Mouse (Mus musculus): ENCODE data around the gene Pank3.

Gene Pank3

DNA sequence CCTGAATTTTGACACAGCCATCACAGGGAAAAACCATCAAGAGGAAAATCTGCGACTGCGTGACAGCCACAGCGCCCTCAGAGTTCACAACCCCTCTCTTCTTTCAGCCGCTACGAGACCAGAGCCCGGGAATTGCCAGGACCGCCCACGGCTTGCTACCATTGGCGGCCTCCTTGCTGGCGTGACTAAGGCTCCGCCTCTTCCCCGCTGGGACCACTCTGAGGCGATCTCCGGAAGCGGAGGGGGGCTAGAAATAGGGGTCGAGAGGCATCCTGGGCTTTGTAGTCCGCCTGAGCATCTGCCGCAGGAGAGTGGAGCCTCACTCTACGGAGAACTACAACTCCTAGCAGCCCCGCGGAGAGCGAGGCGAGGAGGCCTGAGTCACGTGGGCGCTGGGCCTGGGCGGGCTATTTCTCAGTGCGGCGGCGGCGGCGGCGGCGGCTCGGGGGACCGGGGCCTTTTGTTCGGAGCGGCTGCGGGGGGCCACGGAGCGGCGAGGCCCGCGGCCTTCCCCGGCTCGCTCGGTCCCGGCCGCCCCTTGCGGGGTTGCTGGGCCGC lies at the start of gene Pank3:
Gene Pank3, plus strand, starts transcription at position 297 of the 558 bp plus-strand sequence.
- peak; percentile 99 for DNase-seq

DNA sequence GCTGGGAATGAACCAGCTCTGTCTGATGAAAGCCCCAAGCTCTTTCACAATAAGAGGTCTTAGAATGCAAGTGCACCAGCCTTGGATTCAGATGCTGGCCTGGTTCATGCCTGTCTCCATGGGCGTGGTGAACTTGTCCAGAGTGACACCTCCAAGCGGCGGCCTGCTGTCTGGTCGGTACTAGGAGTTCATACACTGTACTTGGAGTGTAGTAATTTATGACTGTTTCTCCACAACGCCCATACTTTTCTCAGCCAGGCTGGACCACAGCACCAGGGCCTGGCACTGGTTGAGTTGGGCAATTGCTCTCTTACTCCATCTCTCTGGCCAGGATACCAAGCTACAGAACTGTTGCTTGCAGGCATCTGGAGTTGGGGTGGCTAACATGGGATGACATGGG lies 45.4 kb upstream of the Pank3 start:
- DNase-seq = no peak

DNA sequence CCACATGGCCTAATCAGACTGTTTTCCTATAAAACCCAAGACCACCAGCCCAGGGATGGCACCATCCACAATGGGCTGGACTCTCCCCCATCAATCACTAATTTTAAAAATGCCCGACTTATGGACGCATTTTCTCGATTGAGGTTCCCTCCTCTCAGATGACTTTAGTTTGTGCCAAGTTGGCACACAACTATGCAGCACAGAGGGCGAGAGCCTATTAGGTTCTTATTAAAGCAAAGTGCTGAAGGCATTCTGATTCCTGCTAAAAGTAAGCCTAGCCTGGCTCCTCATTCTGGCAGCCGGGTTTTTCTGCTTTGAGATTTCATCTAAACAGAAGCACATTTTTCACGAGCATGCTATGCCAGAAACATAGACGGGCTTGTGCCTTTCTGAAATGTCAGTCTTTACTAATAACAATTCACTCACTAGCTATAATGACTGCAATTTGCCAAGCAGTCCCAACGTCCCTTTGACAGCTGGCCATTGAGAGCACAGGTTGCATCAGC lies 42.9 kb upstream of the Pank3 start:
- DNase-seq = no peak

DNA sequence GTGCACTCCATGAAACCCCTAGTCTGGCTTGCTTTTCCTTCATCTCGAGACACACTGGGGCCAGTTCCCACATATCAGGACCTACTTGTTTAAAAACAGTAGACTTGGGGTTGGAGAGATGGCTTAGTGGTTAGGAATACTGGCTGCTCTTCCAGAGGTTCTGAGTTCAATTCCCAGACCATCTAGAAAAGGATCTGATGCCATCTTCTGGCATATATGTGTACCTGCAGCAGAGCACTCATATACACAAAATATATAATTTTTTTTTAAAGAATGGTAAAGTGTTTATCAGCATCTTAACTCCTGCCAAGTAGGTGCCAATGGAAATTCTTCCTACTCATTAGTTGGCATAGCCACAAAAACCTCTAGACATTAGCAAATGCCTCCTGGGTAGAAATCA lies 41.1 kb upstream of the Pank3 start:
- no peak for DNase-seq

DNA sequence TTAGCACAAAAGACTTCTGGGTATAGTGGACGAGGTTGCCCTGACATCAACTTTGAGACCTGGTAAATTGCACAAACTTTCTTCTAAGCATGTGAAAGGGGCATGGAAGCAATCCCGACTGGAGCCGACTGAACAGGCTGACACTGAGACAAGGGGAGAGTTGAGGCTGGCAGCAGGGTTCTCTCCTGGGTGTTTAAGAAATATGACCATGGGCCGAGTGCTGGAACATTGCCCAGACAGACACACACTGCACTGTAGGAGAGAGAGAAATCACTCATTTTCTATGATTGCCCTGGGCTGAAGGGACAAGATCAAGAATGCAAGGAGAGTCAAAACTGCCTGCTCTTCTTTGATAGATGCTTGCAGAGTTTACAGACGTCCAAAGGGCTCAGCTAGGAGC lies 40.1 kb upstream of the Pank3 start:
- no peak for DNase-seq

DNA sequence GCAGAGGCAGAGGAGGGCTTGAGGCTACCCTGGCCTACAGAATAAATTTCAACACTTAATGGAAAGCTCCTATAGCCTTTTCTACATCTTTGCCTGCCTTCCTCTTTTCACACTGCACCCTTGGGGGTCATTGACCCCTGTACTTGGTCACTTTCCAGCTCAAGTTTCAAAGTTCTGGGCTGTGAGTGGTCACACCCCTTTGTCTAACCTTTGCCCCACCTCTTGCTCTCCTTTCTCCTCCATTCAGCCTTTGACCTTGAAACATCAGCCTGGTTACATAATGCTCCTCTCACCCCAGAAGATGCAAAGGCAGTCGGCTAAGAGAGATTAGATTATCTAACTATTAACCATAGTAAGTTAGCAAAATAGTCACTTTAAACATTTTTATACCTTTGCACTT lies 36.9 kb upstream of the Pank3 start:
- DNase-seq = no peak

DNA sequence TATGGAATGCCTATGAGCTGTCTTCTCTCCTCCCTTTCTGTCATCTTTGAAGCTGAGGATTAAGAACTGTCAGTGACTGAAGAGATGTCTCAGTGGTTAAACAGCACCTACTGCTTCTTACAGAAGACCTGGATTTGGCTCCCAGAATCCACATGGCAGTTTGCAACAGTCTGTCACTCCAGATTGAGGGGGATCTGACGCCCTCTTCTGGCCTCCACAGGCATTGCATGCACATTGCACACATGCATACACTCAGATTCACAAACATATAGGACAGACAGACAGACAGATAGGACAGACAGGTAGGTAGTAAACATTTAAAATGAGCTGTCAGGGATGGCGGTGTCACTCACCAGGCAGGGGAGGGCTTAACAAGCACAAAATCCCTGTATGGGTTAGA lies 32.5 kb upstream of the Pank3 start:
- DNase-seq = no peak

DNA sequence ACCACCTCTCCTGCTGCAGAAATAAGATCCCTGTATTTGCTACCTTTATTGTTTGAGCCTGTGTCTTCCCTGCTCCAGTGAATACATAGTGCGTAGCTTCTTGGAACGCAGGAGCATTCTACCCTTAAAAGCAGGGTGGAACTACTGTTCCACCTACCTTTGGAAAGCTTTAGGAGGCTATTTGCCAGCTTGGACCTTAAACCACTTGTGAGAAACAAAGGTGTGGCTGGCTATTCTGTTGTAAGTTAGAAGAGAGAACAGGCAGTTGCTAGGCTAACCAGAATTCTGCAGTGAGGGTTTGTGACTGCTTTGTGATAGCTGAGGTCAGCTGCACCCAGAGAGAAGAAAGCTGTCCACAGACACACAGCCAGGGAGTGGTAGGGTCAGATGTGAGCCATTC lies 32.0 kb upstream of the Pank3 start:
- DNase-seq = no peak

DNA sequence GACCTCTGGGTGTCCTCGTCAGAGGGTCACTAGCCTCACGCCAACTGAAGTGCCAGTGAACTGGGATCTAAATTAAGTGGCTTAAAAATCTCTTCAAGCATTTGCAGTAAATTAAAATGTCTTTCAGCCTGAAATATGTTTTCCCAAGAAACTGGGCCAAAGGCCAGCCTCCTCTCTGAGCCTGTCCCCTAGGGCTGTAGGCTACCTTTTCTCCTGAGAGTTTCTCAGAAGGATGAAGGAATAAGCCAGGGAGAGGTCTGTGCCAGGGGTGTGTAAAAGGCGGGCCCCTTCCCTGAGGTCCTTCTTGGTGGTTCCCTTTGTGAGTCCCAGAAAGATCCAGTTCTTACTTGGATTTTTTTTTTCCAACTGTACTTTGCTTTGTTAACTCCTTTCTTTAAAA lies 31.2 kb upstream of the Pank3 start:
- no peak for DNase-seq

DNA sequence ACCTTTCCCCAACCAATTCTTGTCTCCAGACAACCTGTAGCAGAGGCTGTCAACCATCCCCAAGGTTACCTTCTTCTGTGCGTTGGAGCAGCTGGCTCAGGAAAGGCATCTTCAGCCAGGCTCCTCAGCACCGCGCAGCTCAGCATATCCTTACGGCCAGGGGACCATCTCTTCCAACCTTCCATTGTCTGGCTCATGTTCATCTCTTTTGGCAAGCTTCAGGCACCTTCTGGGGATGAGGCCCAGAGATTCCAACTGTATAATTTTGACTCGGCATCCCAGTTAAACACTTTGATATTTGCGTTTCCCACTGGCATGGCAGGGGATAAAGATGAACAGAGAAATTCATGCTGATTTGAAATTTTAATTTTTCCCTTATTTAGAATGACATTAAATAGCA lies 25.7 kb upstream of the Pank3 start:
- no peak for DNase-seq

DNA sequence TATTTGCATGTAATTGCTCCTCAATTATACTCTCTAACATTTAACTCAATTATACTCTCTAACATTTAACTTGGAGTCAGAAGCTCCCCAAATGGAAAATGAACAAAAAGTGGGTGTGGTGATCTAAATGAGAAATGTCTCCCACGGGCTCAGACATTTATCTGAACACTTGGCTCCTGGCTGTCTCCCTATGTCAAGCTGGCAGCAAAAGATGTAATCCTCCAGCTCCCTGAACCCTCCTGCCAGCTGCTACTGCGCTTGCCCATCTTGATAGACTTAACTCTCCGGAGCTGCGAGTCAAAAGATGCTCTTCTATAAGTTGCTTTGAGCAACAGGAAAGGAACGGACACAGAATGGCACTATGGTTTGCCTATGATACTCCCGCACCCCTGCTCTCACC lies 24.7 kb upstream of the Pank3 start:
- no peak for DNase-seq

DNA sequence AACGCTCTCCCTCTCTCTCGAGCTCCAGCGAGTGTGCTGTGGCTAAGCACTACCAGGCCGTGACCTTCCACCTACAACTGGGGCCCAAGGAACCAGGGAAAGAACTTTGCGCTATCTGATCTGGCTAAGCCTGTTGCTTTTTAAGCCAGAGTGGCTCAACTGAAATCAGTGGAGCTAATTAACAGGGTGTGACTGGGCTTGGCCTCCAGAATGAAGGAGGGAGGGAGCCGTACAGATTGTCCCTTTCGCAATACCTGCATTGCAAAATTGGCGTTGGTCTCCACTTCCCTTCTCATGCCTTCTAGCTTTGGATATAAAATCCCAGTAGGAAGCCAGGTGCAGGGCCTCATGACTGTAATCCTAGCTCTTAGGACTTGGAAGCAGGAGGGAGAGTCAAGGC lies 18.7 kb upstream of the Pank3 start:
- peak in 1 of 2 experiments; percentile 3 for DNase-seq

DNA sequence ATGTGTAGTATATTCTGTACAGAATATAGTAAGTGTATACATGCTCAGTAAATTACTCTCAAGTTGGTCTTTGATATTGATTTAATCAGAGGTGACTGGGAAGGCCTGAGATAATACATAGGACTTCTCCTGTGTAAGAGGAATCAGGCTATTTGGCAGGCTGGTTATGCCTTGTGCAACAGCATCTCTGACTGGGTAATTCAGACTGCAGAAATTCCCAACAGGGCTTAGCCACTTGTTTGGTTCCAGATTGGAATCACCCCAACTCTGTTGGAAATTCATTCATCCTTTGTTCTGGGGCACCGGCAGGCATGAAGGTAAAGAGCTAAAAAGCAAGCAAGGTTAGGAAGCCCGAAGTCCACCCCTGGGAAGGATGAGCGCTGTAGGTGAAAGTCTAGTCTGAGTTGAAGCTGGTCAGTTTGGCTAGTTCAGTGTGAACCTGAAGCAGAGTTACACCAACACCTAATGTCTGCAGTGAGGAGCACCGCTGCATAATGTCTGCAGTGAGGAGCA lies 14.3 kb upstream of the Pank3 start:
- no peak for DNase-seq

DNA sequence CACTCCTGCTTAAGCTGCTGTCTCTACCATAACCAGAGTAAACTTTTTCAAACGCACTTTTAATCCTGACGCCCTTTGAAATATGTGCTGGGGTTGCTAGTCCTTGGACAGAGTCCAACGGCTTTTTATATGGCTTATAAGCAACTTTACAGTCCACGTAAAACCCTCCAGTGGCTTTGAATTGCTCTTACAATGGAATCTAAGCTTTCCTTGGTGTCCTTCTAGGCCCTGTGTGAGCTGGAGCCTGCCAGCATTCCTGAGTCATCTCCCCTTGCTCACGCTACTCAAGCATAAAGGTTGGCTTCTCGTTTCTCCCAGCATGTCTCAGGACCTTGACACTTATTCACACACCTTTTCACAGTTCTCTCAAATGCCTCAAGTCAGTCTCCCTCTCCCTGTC lies 13.7 kb upstream of the Pank3 start:
- no peak for DNase-seq

DNA sequence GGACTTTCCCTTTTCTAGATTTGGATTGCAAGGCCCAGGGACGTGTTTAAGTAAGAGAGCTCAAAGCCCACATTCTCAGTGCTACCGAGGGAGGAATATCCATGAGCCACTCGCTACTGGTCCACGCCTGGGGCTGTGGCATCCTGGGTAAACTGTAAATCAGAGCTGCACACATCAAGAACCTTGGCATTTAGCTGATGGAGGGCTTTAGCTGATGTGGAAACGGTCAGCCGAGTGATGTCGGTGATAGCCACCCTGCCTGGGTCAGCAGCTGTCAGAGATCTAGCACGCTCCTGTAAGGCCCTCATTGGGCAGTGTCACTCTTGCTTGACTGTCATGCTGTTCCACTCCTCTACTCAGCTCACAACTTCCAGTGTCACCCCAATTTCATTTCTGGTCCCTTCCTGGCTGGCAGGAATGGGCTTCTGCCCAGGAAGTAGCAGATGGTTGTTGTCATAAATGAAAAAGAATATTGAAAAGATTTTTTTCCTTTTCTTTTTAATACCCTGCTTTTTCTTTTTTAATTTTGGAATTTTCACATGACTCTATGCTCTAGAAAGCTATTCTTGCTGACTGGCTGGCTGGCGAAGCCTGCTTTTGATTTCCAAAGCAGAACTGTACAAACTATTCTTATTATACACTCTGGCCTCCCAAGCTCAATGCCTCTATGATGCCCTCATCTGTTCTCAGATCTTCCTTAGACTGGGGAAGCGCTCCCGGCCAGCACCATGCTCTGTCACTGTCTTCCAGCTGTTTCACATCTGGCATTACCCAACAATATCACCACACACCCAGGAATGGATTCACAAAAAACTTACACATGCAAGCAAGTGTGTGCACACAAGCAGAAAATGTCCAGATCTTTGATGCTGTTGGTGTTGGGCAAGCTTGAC lies 12.6 kb upstream of the Pank3 start:
- no peak for DNase-seq

DNA sequence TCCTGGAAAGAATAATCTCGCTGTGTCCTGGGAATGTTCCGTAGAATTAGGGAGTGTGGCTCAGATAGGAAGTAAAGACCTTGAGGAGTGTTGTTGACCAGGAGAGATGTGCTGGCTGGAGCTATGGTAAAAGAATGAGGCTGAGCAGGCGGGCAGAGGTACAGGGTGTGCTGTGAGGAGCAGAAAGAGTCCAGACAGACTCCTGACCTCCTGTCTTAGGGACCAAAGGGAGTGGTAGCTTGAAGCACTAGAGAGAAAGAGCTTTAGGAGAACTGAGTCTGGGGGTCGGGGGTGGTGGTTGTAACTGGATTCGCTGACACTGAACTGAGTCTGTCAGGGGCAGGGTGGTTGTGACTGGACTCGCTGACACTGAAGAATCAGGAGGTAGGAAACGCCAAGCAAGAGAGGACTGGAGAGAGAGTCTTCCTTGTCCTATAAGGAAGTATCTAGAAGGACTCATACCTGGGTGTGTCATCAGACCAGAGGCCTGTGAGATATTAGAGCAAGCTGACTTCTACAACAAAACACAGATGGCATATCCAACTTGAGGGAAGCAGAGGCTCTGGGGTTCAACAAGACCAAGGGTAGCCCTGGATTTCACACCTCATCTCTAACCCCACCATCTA lies 9.2 kb upstream of the Pank3 start:
- no peak for DNase-seq

DNA sequence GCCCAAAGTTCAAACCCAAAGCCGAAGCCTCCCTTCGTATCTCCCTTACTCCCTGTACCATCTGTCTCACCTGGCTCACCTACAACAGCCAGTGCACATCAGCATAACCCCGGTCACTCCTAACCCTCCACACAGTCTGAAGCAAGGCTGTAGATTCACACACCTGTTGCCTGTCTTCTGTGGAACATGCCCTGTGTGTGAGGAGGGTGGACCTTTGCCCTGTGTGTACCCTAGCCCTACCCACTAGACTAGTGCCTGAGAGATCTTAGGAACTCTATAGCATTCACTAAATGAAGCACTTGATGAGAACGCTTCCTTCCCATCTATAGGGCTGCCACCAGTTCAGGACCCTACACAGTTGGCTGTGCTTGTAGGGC lies 8.7 kb upstream of the Pank3 start:
- DNase-seq = no peak

DNA sequence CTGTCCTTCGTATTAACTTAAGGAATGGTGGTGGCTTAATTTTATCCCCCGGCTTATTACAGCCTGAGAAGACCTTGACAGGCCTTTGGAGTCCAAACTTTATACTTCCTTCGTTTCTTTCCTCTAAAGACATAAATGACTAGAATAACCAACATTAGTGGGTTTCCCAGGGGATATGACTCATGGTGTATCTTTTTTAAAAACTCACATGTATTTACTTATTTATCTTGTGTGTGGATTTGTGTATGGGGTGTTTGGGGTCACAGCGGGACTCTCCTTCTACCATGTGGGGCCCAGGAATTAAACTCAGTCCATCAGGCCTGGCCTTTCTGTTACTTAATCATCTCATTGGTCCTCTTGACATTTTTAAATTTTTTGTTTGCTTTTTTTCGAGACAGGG lies 2.4 kb upstream of the Pank3 start:
- DNase-seq = no peak

DNA sequence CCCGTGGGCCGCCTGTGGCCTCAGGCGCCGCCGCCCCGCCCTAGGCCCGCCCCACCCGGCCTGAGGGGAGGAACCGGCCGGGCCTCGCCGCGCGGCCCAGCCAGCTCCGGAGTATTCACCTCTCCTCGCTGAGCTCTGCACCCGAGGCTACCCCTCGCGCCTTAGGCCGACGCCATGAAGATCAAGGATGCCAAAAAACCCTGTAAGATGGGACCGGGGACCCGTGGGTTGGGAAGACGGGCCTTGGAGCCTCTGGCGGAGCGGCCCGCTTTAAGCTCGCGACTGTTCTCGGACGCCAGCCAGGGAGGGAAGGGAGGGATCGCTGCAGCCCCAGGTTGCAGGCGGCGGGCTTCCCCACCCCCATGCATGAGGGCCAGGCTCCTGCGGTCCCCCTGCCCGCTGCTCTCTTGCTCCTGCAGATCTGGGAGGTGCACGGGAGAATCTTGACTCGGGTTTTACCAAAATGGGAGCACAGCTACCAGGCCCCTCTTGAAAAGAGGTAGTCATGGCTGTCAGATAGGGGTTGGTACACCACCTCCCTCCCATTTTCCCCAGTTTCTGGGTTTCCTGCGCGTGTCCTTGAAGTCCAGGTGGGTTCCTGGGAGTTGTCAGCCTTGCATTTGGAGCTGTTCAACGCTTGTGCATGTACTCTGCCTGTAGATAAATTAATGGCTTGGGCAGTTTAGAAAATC lies 608 bp downstream of the Pank3 start:
- DNase-seq = peak; percentile 61 to 65

DNA sequence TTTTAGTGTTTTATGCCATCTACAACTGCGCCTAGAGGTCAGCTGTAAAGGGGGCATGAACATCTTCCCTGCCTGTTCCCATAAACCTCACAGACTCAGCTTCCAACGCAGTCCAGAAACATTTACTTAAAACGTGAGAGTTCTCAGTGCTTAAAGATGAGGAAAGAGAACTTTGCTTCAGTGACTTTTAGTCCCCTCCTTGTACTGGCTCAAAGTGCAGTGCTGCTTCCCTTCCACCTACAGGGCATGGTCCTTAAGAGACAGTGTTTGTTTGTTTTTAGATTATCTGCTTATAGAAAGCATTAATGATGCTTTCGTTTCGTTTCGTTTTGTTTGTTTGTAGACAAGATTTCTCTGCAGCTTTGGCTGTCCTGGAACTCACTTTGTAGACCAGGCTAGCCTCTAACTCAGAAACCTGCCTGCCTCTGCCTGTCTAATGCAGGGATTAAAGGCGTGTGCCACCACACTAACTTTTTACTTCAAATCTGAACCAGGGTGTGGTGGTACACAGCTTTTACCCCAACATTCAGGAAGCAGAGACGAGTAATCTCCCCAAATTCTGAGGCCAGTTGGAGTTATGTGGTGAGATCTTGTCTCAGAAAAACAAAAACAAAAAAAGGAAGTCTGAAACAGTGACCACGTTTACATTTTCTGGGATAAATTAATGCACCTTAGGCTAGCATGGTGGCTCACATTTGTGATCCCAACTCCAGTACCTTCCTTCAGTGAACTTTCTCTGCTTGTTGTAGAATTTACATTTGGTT lies 1.6 kb downstream of the Pank3 start:
- DNase-seq = no peak

DNA sequence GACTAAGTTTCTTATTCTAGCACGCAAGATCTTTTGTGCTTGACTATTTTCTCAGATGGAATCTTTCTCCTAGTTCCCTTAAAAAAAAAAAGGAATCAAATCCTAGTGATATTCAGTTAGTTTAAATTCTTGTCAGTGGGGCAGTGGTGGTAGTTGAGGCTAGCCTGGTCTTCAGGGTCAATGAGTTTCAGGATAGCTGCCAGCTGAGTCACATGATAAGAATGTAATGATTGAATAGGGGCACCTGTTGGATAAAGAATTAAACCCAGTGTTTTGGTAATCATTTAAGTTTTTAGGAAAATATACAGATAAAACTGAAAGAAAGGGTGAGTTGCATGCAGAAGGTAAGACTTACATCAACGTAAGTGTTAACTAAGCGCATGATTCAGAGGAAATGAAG lies 6.3 kb downstream of the Pank3 start:
- DNase-seq = no peak

DNA sequence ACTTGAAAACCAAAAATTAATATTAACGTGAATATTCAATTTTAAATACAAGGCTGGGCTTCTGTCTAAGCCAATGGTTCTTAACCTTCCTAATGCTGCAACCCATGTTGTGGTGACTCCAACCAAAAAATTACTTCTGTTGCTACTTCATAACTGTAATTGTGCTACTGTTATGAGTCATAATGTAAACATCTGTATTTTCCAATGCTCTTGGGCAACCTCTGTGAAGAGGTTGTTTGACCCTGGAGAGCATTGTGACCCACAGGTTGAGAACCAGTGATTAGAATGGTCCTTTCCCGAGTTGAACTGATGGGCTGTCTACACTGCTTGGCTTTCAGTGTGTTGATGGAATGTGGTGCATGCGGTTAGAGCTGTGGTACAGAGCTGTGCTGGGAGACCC lies 7.2 kb downstream of the Pank3 start:
- DNase-seq = no peak

DNA sequence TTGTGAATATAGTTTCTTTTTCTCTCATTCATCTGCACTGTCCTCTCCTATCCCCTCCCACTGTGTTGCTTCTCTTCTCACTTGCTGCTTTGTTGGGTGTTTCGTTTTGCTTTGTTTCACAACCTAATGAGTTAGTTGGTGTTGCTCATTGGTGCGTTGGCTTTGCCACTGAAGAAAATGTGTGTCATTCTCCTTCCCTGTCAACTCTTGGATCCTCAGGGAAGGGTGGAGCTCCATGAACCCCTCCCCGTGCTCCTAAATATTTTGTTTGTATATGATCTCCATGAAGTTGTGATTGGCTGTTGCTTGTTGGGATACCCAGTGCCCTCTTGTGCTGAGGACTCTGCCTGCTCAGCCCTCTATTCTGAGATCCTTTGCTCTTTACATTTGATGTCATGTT lies 11.1 kb downstream of the Pank3 start:
- no peak for DNase-seq

All from thymus, adult 18-20 months (tissue).